Mouse (Mus musculus) forebrain, embryonic 13.5 days (tissue): ENCODE measurements around the gene P2ry2. TPM values are rescaled to one million over a fixed set of nuclear protein-coding genes. Genes with fewer than 3 reads are reported as not detected.

Source experiments
- ATAC-seq: fragments of 200-750 bp; cut with Nextera tagmentation; 2 replicates; pipeline ENCODE4 v1.8.0; 2017
- H3K27ac ChIP-seq: fragments of 300-500 bp; sonication (generic); 2 replicates; pipeline ENCODE4 v1.5.1; 2015; ENCODE audit warnings: inconsistent platforms, mild to moderate bottlenecking, moderate library complexity
- H3K27me3 ChIP-seq: fragments of 300-500 bp; sonication (generic); 2 replicates; pipeline ENCODE4 v1.6.1; 2015; ENCODE audit warnings: mild to moderate bottlenecking, inconsistent platforms
- H3K36me3 ChIP-seq: fragments of 300-500 bp; sonication (generic); 2 replicates; pipeline ENCODE4 v1.6.1; 2015; ENCODE audit warnings: mild to moderate bottlenecking, inconsistent platforms; ENCODE audit not compliant: poor library complexity, severe bottlenecking
- H3K4me1 ChIP-seq: fragments of 300-500 bp; sonication (generic); 2 replicates; pipeline ENCODE4 v1.6.1; 2015; ENCODE audit warnings: inconsistent platforms
- H3K4me2 ChIP-seq: fragments of 300-500 bp; sonication (generic); 2 replicates; pipeline ENCODE4 v1.6.1; 2015; ENCODE audit warnings: inconsistent platforms, mild to moderate bottlenecking, moderate library complexity
- H3K4me3 ChIP-seq: fragments of 300-500 bp; sonication (generic); 2 replicates; pipeline ENCODE4 v1.5.1; 2015; ENCODE audit warnings: mild to moderate bottlenecking, inconsistent platforms
- H3K9ac ChIP-seq: fragments of 300-500 bp; sonication (generic); 2 replicates; pipeline ENCODE4 v1.6.1; 2015; ENCODE audit warnings: mild to moderate bottlenecking, inconsistent platforms
- H3K9me3 ChIP-seq: fragments of 300-500 bp; sonication (generic); replicated peaks from 2 replicates; pipeline ENCODE4 v1.6.1; 2016; ENCODE audit warnings: inconsistent platforms
- WGBS: fragments of 180-500 bp; shearing (Covaris S2); methylation state at CpG from one replicate; pipeline ENCODE4 v1.1.7; 2015; 5-methylcytosine and 5-hydroxymethylcytosine counted together
- polyA plus RNA-seq: library from polyadenylated mRNA; unstranded; fragments of >200 nt; fragmentation: Nextera tagmentation; extraction: Ambion mirVana; gene quantifications from 2 replicates; pipeline ENCODE4 v1.2.1, GENCODE M21; 2015

Gene P2ry2
- polyA plus RNA-seq, 1 experiment from 2014 or later, result not detected

DNA sequence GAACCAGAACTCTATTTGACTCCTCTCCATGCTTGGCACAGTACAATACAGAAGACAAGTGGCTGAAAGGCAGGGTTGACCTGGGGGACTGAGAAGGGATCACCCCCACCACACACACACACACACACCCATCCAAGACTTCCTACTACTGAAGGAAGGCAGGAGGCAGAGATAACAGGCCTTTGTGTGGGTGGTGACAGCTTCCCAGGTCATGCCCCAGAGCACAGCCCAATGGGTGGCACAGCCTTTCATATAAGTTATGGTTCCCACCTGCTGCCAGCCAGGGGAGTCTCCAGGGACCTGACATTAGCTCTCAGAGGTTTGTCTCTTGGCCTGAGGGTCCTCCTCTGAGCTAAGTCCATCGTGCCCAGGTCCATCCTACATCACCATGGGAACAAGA is 15.5 kb downstream of the P2ry2 start:
- no peaks in the 10 kb centered on the region for H3K27me3 ChIP-seq
- H3K4me3 ChIP-seq, result no peak overlapping the region
- no peaks in the 10 kb centered on the region for H3K36me3 ChIP-seq
- H3K27ac ChIP-seq, result no peak overlapping the region
- H3K9ac ChIP-seq, result no peak overlapping the region
- H3K4me1 ChIP-seq, result no peaks in the 10 kb centered on the region
- H3K9me3 ChIP-seq, result no peaks in the 10 kb centered on the region
- ATAC-seq, result no peak
- no peak overlapping the region for H3K4me2 ChIP-seq
- WGBS, result 86% methylated on average over 1 of the region's 1 CpGs

DNA sequence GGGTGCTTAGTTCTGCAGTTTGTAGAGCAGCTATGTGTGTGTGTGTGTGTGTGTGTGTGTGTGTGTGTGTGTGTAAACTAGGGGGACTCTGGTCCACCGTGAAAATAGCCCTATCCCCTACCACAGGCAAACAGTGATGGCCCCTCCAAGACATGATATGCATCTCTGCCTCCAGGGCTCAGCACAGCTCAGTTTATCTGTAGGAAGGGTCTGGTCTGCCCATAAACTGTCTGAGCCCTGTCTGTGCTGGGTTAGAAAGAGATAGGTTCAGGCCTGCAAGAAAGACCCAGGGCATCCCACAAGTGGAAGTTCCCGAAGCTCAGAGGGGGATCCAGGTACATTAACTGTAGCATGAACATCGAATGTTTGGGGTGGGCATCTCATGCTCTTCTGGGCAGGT is 16.7 kb downstream of the P2ry2 start:
- Histone ChIP-seq H3K4me1 (0 out of 2 replicates have a peak, but pooled peaks cover 2% of the 10 kb centered on the region), H3K9ac (no peak overlapping the region), H3K27me3 (no peaks in the 10 kb centered on the region), H3K36me3 (no peaks in the 10 kb centered on the region), H3K4me2 (no peak overlapping the region), H3K27ac (no peak overlapping the region), H3K9me3 (no peaks in the 10 kb centered on the region), H3K4me3 (no peak overlapping the region)
- 83% methylated on average over 3 of the region's 3 CpGs for WGBS
- no peak for ATAC-seq

DNA sequence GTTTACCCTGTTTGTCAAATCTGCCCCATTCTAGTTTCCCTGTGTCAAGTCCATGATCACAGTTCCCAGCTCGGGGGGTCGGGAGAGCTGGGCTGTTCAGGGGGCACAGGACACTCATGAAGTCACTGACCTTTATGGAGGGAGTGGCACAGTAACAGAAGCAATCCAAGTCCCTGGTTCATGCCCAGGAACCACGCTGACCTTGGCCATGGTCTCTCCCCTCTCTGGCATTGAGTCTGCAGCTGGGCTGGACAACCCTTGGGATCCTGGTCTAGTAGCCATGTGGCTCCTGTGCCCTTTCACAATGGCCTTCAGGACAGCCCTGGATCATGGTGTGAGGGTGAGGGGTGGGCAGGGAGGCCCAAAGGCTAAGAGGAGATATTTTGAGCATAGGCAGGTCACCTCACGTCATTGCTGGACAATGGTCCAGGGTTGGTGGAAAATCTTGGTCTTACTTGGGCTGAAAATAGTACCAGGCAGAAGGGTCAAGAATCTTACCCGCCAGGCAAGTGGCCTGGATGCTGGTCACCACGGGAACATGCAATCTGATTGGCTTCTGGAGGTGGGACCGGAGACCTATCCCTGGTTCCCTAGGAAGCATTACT is 17.3 kb downstream of the P2ry2 start:
- H3K27ac ChIP-seq, result no peak overlapping the region
- ATAC-seq, result no peak
- WGBS, result 83% methylated on average over 7 of the region's 7 CpGs
- no peaks in the 10 kb centered on the region for H3K9me3 ChIP-seq
- H3K4me3 ChIP-seq, result no peak overlapping the region
- 0 out of 2 replicates have a peak, but pooled peaks cover 5% of the 10 kb centered on the region for H3K4me1 ChIP-seq
- no peaks in the 10 kb centered on the region for H3K27me3 ChIP-seq
- H3K4me2 ChIP-seq, result no peak overlapping the region
- no peak overlapping the region for H3K9ac ChIP-seq
- H3K36me3 ChIP-seq, result no peaks in the 10 kb centered on the region

DNA sequence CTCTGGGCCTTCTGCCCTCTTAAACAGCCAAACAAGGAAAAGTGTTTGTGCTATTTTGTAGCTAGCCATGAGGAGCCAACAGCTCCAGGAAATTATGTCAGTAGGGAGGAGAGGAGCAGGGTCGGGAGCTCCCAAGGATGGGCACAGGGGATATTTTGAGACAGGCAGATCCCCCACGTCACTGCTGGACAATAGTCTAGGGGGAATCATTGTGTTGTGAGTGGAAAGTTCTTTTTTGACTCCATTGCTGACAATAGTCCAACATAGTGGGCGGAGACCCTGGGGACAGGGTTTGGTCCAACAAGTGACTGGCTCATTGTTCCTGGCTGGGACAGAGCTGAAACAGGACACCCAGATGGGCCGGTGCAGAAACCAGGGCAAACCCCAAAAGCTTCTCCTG is 19.5 kb downstream of the P2ry2 start:
- Histone ChIP-seq H3K27me3 (no peaks in the 10 kb centered on the region), H3K4me1 (0 out of 2 replicates have a peak, but pooled peaks cover 5% of the 10 kb centered on the region), H3K4me3 (no peak overlapping the region), H3K9me3 (no peaks in the 10 kb centered on the region), H3K36me3 (no peaks in the 10 kb centered on the region), H3K4me2 (no peak overlapping the region), H3K27ac (no peak overlapping the region), H3K9ac (no peak overlapping the region)
- whole genome bisulfite sequencing, result 43% methylated on average over 4 of the region's 4 CpGs
- ATAC-seq, result no peak

DNA sequence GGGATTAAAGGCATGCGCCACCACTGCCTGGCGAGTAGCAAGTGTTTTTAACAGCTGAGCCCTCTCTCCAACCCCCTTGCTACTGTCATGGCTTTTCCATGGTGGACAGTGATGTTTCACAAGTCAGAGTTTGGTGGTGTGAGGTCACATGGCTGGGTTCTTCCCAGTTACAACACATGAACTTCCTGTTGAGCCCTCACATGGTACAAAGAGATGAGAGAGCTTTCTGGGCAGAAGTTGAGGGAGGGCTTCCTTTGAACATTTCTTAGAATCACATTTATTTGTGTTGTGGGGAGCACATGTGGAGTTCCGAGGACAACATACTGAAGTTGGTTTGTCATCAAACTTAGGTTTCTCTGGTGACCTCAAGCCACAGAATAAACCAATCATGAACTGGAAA is 20.7 kb downstream of the P2ry2 start:
- H3K9ac ChIP-seq, result no peak overlapping the region
- 92% methylated on average over 3 of the region's 3 CpGs for WGBS
- no peak overlapping the region for H3K27ac ChIP-seq
- H3K4me2 ChIP-seq, result no peak overlapping the region
- 0 out of 2 replicates have a peak, but pooled peaks cover 5% of the 10 kb centered on the region for H3K4me1 ChIP-seq
- H3K9me3 ChIP-seq, result no peaks in the 10 kb centered on the region
- ATAC-seq, result no peak
- no peaks in the 10 kb centered on the region for H3K27me3 ChIP-seq
- H3K36me3 ChIP-seq, result no peaks in the 10 kb centered on the region
- no peak overlapping the region for H3K4me3 ChIP-seq

DNA sequence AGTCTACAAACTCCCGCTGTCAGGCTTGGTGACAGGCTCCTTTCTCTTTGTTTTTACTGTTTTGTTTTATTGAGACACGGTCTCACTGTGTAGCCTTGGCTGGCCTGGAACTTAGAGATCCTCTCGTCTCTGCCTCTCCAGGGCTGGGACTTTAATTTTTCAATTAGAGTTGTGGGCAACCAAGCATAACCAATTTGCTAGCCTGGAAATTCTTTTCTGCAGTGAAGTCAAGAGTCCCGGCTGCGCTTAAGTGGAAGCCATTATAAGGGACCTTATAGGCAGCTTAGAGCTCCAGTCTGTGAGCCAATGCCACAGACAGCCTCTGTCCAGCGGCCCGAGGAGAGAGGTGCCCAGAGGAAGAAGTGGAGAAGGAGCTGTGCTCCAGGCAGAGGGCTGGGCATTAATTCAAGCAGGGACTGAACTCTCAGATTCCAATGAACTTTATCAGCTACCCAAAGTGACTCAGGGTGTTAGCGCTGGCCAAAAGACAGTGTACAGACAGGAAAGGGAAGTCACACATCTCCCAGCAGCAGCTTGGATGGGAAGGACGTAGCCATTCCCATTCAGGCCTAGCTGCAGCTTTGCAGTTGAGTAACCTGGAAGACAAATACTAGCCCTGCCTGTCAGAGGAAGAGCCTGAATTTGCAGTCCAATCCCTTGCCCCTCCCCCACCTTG is 21.9 kb downstream of the P2ry2 start:
- no peaks in the 10 kb centered on the region for H3K27me3 ChIP-seq
- no peak overlapping the region for H3K9ac ChIP-seq
- no peak overlapping the region for H3K4me2 ChIP-seq
- H3K4me1 ChIP-seq, result 0 out of 2 replicates have a peak, but pooled peaks cover 5% of the 10 kb centered on the region
- H3K27ac ChIP-seq, result no peak overlapping the region
- H3K4me3 ChIP-seq, result no peak overlapping the region
- no peaks in the 10 kb centered on the region for H3K36me3 ChIP-seq
- 20% methylated on average over 9 of the region's 9 CpGs for WGBS
- ATAC-seq, result no peak
- no peaks in the 10 kb centered on the region for H3K9me3 ChIP-seq

DNA sequence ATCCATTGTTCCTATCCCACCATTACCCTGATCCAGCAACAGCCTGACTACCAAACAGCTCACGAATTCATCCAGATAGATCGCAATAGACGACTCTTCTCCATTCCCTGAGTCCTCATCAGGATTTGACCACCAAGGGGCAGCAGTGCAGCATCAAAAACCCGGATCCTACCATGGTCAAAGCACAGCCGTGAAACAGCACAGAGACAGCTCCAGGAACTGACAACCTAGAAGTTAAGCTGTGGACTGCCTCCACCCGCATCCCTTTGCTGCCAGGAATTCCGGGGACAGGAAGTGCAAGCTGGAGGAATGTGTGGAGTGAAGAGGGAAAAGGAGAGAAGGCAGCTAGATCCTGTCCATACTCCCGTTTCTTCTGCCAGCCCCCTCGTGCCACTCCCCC is 24.6 kb downstream of the P2ry2 start:
- H3K9ac ChIP-seq, result no peak overlapping the region
- H3K4me1 ChIP-seq, result peaks cover 14% of the 10 kb centered on the region
- no peaks in the 10 kb centered on the region for H3K27me3 ChIP-seq
- H3K4me3 ChIP-seq, result no peak overlapping the region
- ATAC-seq, result no peak
- H3K36me3 ChIP-seq, result no peaks in the 10 kb centered on the region
- no peaks in the 10 kb centered on the region for H3K9me3 ChIP-seq
- no peak overlapping the region for H3K27ac ChIP-seq
- H3K4me2 ChIP-seq, result no peak overlapping the region
- 26% methylated on average over 9 of the region's 9 CpGs for WGBS

DNA sequence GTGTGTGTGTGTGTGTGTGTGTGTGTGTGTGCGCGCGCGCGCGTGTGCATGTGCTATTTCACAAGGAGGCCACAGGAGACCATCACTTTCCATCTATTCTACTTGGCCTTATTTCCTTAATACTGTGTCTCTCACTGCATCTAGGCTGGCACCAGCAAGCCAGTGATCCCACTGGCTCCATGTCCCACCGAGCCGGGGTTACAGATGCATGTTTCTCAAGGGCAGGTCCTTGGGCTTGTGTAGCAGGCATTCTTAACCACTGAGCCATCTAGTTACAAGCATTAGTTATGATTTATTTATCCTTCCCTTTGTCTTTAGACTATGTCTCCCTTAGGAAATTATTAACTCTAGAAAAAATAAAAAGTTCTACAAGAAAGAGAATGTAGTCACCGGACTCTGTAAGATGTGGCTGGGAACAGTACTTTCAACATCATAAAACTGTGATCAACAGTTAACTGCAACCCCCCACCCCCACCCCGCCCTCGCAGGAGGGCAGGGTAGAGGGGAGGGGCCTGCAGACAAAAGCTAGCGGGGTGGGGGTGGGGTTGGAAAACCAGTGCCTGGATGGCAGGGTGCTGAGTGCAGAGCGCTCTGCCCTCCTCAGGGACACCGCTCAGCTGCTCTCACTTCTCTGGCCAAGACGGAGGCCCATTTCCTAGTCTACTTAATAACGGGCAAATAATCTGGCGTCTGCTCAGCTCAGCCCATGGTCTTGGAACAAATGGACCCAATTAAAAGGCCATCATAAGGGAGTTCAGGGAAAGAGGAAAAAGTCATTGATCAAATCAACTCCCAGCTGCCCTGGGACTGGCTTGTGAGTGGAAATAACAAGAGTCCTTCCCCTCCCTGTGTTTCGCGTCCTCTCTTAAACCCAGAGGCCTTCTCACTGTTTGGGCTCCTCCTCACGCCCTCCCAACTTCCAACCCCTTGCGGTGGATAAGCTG is 27.9 kb downstream of the P2ry2 start:
- Histone ChIP-seq H3K4me1 (peaks cover 9% of the 10 kb centered on the region), H3K36me3 (no peaks in the 10 kb centered on the region), H3K4me3 (no peak overlapping the region), H3K27me3 (no peaks in the 10 kb centered on the region), H3K27ac (no peak overlapping the region), H3K9me3 (no peaks in the 10 kb centered on the region), H3K9ac (no peak overlapping the region), H3K4me2 (no peak overlapping the region; the same call in 1 of the 2 replicates)
- peak; percentile 61 for ATAC-seq
- 37% methylated on average over 21 of the region's 21 CpGs for WGBS

DNA sequence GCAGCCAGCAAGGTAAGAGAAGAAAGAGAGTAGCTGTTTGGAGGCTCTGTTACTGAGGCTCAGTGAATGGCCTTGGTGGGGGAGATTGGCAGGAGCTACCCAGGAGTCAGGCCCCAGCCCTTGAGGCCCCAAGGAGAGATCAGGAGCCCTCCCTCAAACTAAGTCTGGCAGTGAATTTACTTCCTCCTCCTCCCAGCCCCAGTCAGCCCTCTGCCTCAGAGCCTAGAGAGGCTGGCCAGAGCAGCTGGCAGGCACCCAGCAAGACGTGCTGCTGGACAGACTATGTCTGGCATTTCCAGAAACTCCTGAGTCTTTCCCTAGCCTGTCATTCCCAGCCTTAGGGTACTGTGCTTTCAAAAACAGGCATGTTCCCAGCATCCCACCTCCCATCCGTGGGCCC is 33.5 kb downstream of the P2ry2 start:
- peaks cover 11% of the 10 kb centered on the region for H3K4me1 ChIP-seq
- no peak for ATAC-seq
- peaks cover 16% of the 10 kb centered on the region for H3K27me3 ChIP-seq
- H3K4me3 ChIP-seq, result no peak overlapping the region
- H3K36me3 ChIP-seq, result no peaks in the 10 kb centered on the region
- no peak overlapping the region for H3K4me2 ChIP-seq
- H3K27ac ChIP-seq, result no peak overlapping the region
- no peaks in the 10 kb centered on the region for H3K9me3 ChIP-seq
- no peak overlapping the region for H3K9ac ChIP-seq
- 51% methylated on average over 2 of the region's 2 CpGs for WGBS

DNA sequence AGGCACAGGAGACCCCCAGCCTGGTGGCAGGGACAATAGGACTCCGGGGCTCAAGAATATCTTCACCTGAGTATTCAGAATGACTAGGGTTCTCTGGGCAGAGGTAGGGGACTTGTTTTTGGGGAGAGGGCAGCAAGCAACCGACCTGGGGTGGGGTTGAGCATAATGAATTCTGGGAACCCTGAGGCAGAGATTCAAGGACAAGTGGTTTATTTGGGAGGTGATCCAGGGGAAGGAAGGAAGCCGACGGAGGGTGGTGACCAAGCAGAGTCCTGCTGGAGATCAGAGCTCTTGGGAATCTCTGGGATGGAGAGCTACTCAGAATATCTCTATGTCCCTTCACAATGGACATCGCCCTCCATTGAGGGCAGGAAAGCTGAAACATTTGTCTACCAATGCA is 34.5 kb downstream of the P2ry2 start:
- H3K4me3 ChIP-seq, result no peak overlapping the region
- no peak overlapping the region for H3K9ac ChIP-seq
- no peak overlapping the region for H3K27ac ChIP-seq
- H3K4me1 ChIP-seq, result peaks cover 13% of the 10 kb centered on the region
- ATAC-seq, result no peak
- H3K9me3 ChIP-seq, result no peaks in the 10 kb centered on the region
- peaks cover 26% of the 10 kb centered on the region for H3K27me3 ChIP-seq
- 81% methylated on average over 5 of the region's 5 CpGs for WGBS
- H3K36me3 ChIP-seq, result no peaks in the 10 kb centered on the region
- H3K4me2 ChIP-seq, result no peak overlapping the region

DNA sequence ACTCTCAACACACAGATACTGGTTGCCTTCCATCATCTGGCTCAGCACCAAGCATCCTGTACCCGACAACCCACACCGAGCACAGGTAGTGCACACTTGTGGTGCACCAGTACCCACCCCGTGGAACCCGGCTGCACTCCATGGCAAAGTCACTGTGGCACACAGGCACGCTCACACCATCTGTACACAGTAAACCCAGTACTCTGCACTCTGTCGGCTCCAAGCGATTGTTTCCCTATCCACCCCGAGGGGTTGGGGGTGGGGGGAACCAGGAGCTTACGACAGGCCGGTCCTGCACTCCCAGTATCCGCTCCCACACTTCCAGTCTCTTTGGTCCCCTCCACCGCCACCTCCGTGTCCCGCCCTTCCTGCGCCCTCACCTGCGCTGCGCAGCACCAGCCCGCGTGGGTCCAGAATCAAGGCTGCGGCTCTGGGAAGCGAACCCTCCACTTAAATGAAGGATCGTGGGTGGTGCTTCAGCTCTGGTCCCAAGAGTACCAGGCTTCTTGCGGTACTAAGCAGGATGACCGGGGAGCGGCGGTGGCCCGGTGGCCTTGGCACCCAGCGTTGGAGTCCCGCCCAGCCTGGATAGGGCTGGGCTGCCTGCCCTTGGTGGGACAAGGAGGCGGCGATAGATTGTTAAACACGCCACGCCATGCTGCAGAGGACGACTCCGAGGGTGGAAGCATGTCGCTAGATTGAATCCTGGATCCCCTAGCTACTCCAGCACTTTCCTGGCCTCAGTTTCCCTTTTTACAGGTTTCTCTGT is 38.3 kb downstream of the P2ry2 start, which contains the start of gene P2ry6:
Gene P2ry6 (minus strand): TSS at position 515 of the 769 bp plus-strand sequence.
- 5% methylated on average over 36 of the region's 36 CpGs for WGBS
- no peaks in the 10 kb centered on the region for H3K36me3 ChIP-seq
- peak within 1 kb of the TSS; percentile 33 for H3K4me3 ChIP-seq
- H3K27me3 ChIP-seq, result peaks cover 37% of the 10 kb centered on the region
- H3K27ac ChIP-seq, result no peak within 1 kb of the TSS
- peak within 1 kb of the TSS; percentile 59 for H3K4me2 ChIP-seq
- H3K9ac ChIP-seq, result peak within 1 kb of the TSS; percentile 52; the same call in 1 of the 2 replicates
- no peaks in the 10 kb centered on the region for H3K9me3 ChIP-seq
- ATAC-seq, result peak; percentile 63
- H3K4me1 ChIP-seq, result peaks cover 13% of the 10 kb centered on the region
